Mouse (Mus musculus): ENCODE measurements around the gene Sec24a.
"Not testable (repeated sequence)": the region's sequence is repeated elsewhere in the genome, so short reads cannot be mapped to it uniquely, and the experiment has no call there.

Sec24a gene

GRCm38 (mm10) chr11:51796272-51796671 is 32.8 kb upstream of the Sec24a start:
- H3K4me3 ChIP-seq (replicated peaks; ENCODE audit: low read length), result no peak overlapping the region
- no peaks in the 10 kb centered on the region for H3K27me3 ChIP-seq (ENCODE audit: insufficient read depth, low read length)
- H3K4me1 ChIP-seq (replicated peaks; ENCODE audit: low read depth, low read length), result peaks cover 6% of the 10 kb centered on the region; the same call in 1 of the 2 replicates
- H3K36me3 ChIP-seq (ENCODE audit: insufficient read depth, low read length), result peaks cover 16% of the 10 kb centered on the region
- no peak for TF ChIP-seq CTCF (conservative IDR thresholded peaks at IDR 0.05; ENCODE audit: low read length)
- no peak for TF ChIP-seq POU5F1 (IDR thresholded peaks at IDR 0.05; ENCODE audit: borderline replicate concordance, low read length)
- no peak for TF ChIP-seq NANOG (IDR thresholded peaks at IDR 0.05; ENCODE audit: borderline replicate concordance, low read length)
- H3K9me3 ChIP-seq (ENCODE audit: low read length), result no peaks in the 10 kb centered on the region

GRCm38 (mm10) chr11:51790662-51791061 is 27.2 kb upstream of the Sec24a start:
- H3K27me3 ChIP-seq (ENCODE audit: insufficient read depth, low read length), result no peaks in the 10 kb centered on the region
- no peak overlapping the region for H3K4me3 ChIP-seq (replicated peaks; ENCODE audit: low read length)
- H3K4me1 ChIP-seq (replicated peaks; ENCODE audit: low read depth, low read length), result peaks cover 7% of the 10 kb centered on the region
- peaks cover 58% of the 10 kb centered on the region for H3K36me3 ChIP-seq (ENCODE audit: insufficient read depth, low read length)
- H3K9me3 ChIP-seq (ENCODE audit: low read length), result no peaks in the 10 kb centered on the region
- no peak for TF ChIP-seq POU5F1 (IDR thresholded peaks at IDR 0.05; ENCODE audit: borderline replicate concordance, low read length)
- TF ChIP-seq CTCF (conservative IDR thresholded peaks at IDR 0.05; ENCODE audit: low read length), result no peak
- TF ChIP-seq NANOG (IDR thresholded peaks at IDR 0.05; ENCODE audit: borderline replicate concordance, low read length), result no peak

- Histone ChIP-seq H3K4me1 (replicated peaks; ENCODE audit: low read depth, low read length) (peaks cover 10% of the 10 kb centered on the region), H3K36me3 (ENCODE audit: insufficient read depth, low read length) (peaks cover 58% of the 10 kb centered on the region)
- not testable (repeated sequence) for H3K4me3 ChIP-seq (replicated peaks; ENCODE audit: low read length); H3K27me3 ChIP-seq (ENCODE audit: insufficient read depth, low read length); H3K9me3 ChIP-seq (ENCODE audit: low read length)
Measured at GRCm38 (mm10) chr11:51789735-51790134, 26.3 kb upstream of the Sec24a start.

GRCm38 (mm10) chr11:51785926-51786325 is 22.5 kb upstream of the Sec24a start:
- Histone ChIP-seq H3K9me3 (ENCODE audit: low read length) (no peaks in the 10 kb centered on the region), H3K27me3 (ENCODE audit: insufficient read depth, low read length) (no peaks in the 10 kb centered on the region), H3K36me3 (ENCODE audit: insufficient read depth, low read length) (peaks cover 70% of the 10 kb centered on the region), H3K4me3 (replicated peaks; ENCODE audit: low read length) (peak overlapping the region; percentile 41; the same call in 1 of the 2 replicates), H3K4me1 (replicated peaks; ENCODE audit: low read depth, low read length) (peaks cover 11% of the 10 kb centered on the region)
- TF ChIP-seq CTCF (conservative IDR thresholded peaks at IDR 0.05; ENCODE audit: low read length), result peak; percentile 95
- no peak for TF ChIP-seq POU5F1 (IDR thresholded peaks at IDR 0.05; ENCODE audit: borderline replicate concordance, low read length)

- no peaks in the 10 kb centered on the region for H3K27me3 ChIP-seq (ENCODE audit: insufficient read depth, low read length)
- H3K36me3 ChIP-seq (ENCODE audit: insufficient read depth, low read length), result peaks cover 70% of the 10 kb centered on the region
- peaks cover 16% of the 10 kb centered on the region for H3K4me1 ChIP-seq (replicated peaks; ENCODE audit: low read depth, low read length)
- H3K4me3 ChIP-seq (replicated peaks; ENCODE audit: low read length), result no peak overlapping the region
- no peaks in the 10 kb centered on the region for H3K9me3 ChIP-seq (ENCODE audit: low read length)
- TF ChIP-seq POU5F1 (IDR thresholded peaks at IDR 0.05; ENCODE audit: borderline replicate concordance, low read length) (no peak), NANOG (IDR thresholded peaks at IDR 0.05; ENCODE audit: borderline replicate concordance, low read length) (no peak), CTCF (conservative IDR thresholded peaks at IDR 0.05; ENCODE audit: low read length) (no peak)
Measured at GRCm38 (mm10) chr11:51782721-51783120, 19.3 kb upstream of the Sec24a start.

GRCm38 (mm10) chr11:51780773-51781267 is 17.4 kb upstream of the Sec24a start:
- H3K9me3 ChIP-seq (ENCODE audit: low read length), result no peaks in the 10 kb centered on the region
- peaks cover 64% of the 10 kb centered on the region for H3K36me3 ChIP-seq (ENCODE audit: insufficient read depth, low read length)
- no peaks in the 10 kb centered on the region for H3K27me3 ChIP-seq (ENCODE audit: insufficient read depth, low read length)
- no peak overlapping the region for H3K4me3 ChIP-seq (replicated peaks; ENCODE audit: low read length)
- TF ChIP-seq CTCF (conservative IDR thresholded peaks at IDR 0.05; ENCODE audit: low read length) (no peak), NANOG (IDR thresholded peaks at IDR 0.05; ENCODE audit: borderline replicate concordance, low read length) (no peak), POU5F1 (IDR thresholded peaks at IDR 0.05; ENCODE audit: borderline replicate concordance, low read length) (no peak)
- H3K4me1 ChIP-seq (replicated peaks; ENCODE audit: low read depth, low read length), result peaks cover 11% of the 10 kb centered on the region

- Histone ChIP-seq H3K9me3 (ENCODE audit: low read length) (no peaks in the 10 kb centered on the region), H3K27me3 (ENCODE audit: insufficient read depth, low read length) (no peaks in the 10 kb centered on the region), H3K36me3 (ENCODE audit: insufficient read depth, low read length) (peaks cover 48% of the 10 kb centered on the region), H3K4me1 (replicated peaks; ENCODE audit: low read depth, low read length) (peaks cover 24% of the 10 kb centered on the region), H3K4me3 (replicated peaks; ENCODE audit: low read length) (no peak overlapping the region)
- TF ChIP-seq POU5F1 (IDR thresholded peaks at IDR 0.05; ENCODE audit: borderline replicate concordance, low read length) (no peak), CTCF (conservative IDR thresholded peaks at IDR 0.05; ENCODE audit: low read length) (no peak), NANOG (IDR thresholded peaks at IDR 0.05; ENCODE audit: borderline replicate concordance, low read length) (no peak)
Measured at GRCm38 (mm10) chr11:51777478-51777877, 14.0 kb upstream of the Sec24a start.

- peaks cover 18% of the 10 kb centered on the region; the same call in 1 of the 2 replicates for H3K4me1 ChIP-seq (replicated peaks; ENCODE audit: low read depth, low read length)
- no peaks in the 10 kb centered on the region for H3K27me3 ChIP-seq (ENCODE audit: insufficient read depth, low read length)
- peaks cover 28% of the 10 kb centered on the region for H3K36me3 ChIP-seq (ENCODE audit: insufficient read depth, low read length)
- H3K4me3 ChIP-seq (replicated peaks; ENCODE audit: low read length), result no peak overlapping the region
- no peak for TF ChIP-seq POU5F1 (IDR thresholded peaks at IDR 0.05; ENCODE audit: borderline replicate concordance, low read length)
- TF ChIP-seq CTCF (conservative IDR thresholded peaks at IDR 0.05; ENCODE audit: low read length), result no peak
- no peak for TF ChIP-seq NANOG (IDR thresholded peaks at IDR 0.05; ENCODE audit: borderline replicate concordance, low read length)
- H3K9me3 ChIP-seq (ENCODE audit: low read length), result no peaks in the 10 kb centered on the region
Measured at GRCm38 (mm10) chr11:51775507-51775906, 12.1 kb upstream of the Sec24a start.

GRCm38 (mm10) chr11:51768296-51768695 is 4.9 kb upstream of the Sec24a start:
- H3K9me3 ChIP-seq (ENCODE audit: low read length), result no peaks in the 10 kb centered on the region
- TF ChIP-seq CTCF (conservative IDR thresholded peaks at IDR 0.05; ENCODE audit: low read length) (no peak), POU5F1 (IDR thresholded peaks at IDR 0.05; ENCODE audit: borderline replicate concordance, low read length) (no peak), NANOG (IDR thresholded peaks at IDR 0.05; ENCODE audit: borderline replicate concordance, low read length) (no peak)

More at GRCm38 (mm10) chr11:51768296-51768695, 4.9 kb upstream of the Sec24a start:
- H3K27me3 ChIP-seq (ENCODE audit: insufficient read depth, low read length), result no peaks in the 10 kb centered on the region
- H3K36me3 ChIP-seq (ENCODE audit: insufficient read depth, low read length), result no peaks in the 10 kb centered on the region
- H3K4me3 ChIP-seq (replicated peaks; ENCODE audit: low read length), result no peak overlapping the region
- H3K4me1 ChIP-seq (replicated peaks; ENCODE audit: low read depth, low read length), result peaks cover 13% of the 10 kb centered on the region

All from E14TG2a.4 (cell line).